In the genomic region with DNA sequence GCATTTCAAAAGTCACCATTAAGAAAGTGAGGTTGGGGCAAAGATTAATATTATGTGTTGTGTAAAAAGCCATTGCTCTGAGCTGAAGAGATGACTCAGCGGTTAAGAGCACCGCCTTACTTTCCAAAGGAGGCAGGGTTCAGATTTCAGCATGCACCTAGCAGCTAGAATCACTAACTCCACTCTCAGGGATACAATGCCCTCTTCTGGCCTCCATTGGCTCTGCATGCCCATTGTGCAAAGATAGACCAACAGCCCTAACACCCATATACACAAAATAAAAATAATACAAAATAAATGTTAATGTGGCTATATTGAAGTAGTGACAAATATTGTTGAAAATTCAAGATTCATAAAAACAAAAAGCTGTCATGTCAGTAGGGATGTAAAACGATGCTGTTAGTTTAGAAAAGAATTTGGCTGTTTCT, we compare ENCODE assay signal across 9 mouse cellular contexts. TPM values are rescaled to one million over a fixed set of nuclear protein-coding genes. Genes with fewer than 3 reads are reported as not detected.
DNase-seq lines count a peak whose midpoint lies in the region; ATAC-seq and TF ChIP-seq lines count a peak whose summit lies in the region.
"Had no signal": no experiment of that assay in that cellular context is flagged by ENCODE, and none has a peak within 500 bp of the region (broad histone marks: within the 10 kb centered on the region; RNA-seq: fewer than 3 reads in every experiment).

No protein-coding gene starts in this region.

- H3K27ac ChIP-seq in CH12.LX (ENCODE audit: insufficient read depth, low read depth), result no peak overlapping the region
- H3K27ac ChIP-seq in layer of hippocampus, adult 2 months, result no peak overlapping the region

- TF ChIP-seq CTCF in CH12.LX (conservative IDR thresholded peaks at IDR 0.05 in 1 of 2, IDR thresholded peaks at IDR 0.05 in 1 of 2; ENCODE audit: low read depth in 2 of 2, low read length in 2 of 2), result peak; percentile 77 to 86
- TF ChIP-seq CTCF in layer of hippocampus, adult 2 months (conservative IDR thresholded peaks at IDR 0.05), result peak; percentile 94

- 0 out of 2 replicates have a peak, but pooled peaks have one; percentile 16 for TF ChIP-seq EP300 in CH12.LX (IDR thresholded peaks at IDR 0.05; ENCODE audit: low read length)

- peaks cover 3 to 16% of the 10 kb centered on the region in 2 experiments for H3K36me3 ChIP-seq in CH12.LX (replicated peaks in 1 of 2; ENCODE audit: control insufficient read depth in 1 of 2, insufficient read depth in 1 of 2, low read length in 1 of 2)

- H3K27me3 ChIP-seq in CH12.LX (replicated peaks), result peaks cover 7% of the 10 kb centered on the region

- H3K4me3 ChIP-seq in CH12.LX (replicated peaks in 1 of 3; ENCODE audit: low read depth in 2 of 3, low read length in 2 of 3, poor library complexity in 1 of 3), result no peak overlapping the region
- H3K4me3 ChIP-seq in layer of hippocampus, adult 2 months, result no peak overlapping the region
- H3K4me3 ChIP-seq: liver, embryonic 15.5 days had no signal

- no peaks in the 10 kb centered on the region for H3K9me3 ChIP-seq in CH12.LX (replicated peaks; ENCODE audit: low read length)
- H3K9me3 ChIP-seq: liver, embryonic 15.5 days had no signal

- dilution Hi-C loops in CH12.LX (cut with MboI; ENCODE audit: extremely low pct_ligation_motif_present, extremely low pct_unique_long_range_greater_than_20kb, low sequenced_read_pairs), result no loop called here

- TF ChIP-seq POLR2A in CH12.LX (IDR thresholded peaks at IDR 0.05; ENCODE audit: low read depth, low read length), result peak; percentile 82

- peaks cover 0 to 26% of the 10 kb centered on the region in 2 experiments; a peak in 2 of 4 replicates for H3K4me1 ChIP-seq in CH12.LX (ENCODE audit: control insufficient read depth in 1 of 2, insufficient read depth in 2 of 2)

- peak; percentile 93 for DNase-seq in CH12.LX (ENCODE audit: extremely low read depth)
- peak; percentile 64 to 84 for DNase-seq in heart, adult 9 months (ENCODE audit: low spot score in 2 of 2)
- peak; percentile 59 to 70 for DNase-seq in layer of hippocampus, adult 2 months (ENCODE audit: low spot score in 2 of 2)
- peak; percentile 81 for DNase-seq in lung, postnatal 14 days
- DNase-seq in right cerebral cortex, postnatal 36 days (ENCODE audit: low spot score in 2 of 2), result peak; percentile 21 to 32
- peak; percentile 75 to 83 for DNase-seq in urinary bladder, postnatal 36 days (ENCODE audit: low spot score in 2 of 2)

- in situ Hi-C loops in CH12.LX (cut with MboI; ENCODE audit: low pct_ligation_motif_present, low pct_unique_long_range_greater_than_20kb, low sequenced_read_pairs), result no loop called here

- ATAC-seq in activated CD4-positive, CD25-positive, alpha-beta regulatory T cell, adult 4 months, result peak; percentile 51
- peak; percentile 78 for ATAC-seq in common myeloid progenitor, adult 5-6 weeks (replicated peaks; ENCODE audit: low read depth, poor library complexity, severe bottlenecking)

- H3K4me2 ChIP-seq in CH12.LX (ENCODE audit: insufficient read depth, low read depth, poor library complexity, severe bottlenecking), result no peak overlapping the region

- H3K9ac ChIP-seq in CH12.LX (ENCODE audit: insufficient read depth, low read depth), result no peak overlapping the region

- peaks cover 31% of the 10 kb centered on the region for H3K79me2 ChIP-seq in CH12.LX (replicated peaks; ENCODE audit: control insufficient read depth, extremely low read depth, insufficient read depth, poor library complexity, severe bottlenecking)

- peak; percentile 80 for TF ChIP-seq RAD21 in CH12.LX (IDR thresholded peaks at IDR 0.05; ENCODE audit: low read depth, low read length)

TF ChIP-seq in CH12.LX, 34 proteins besides CTCF, POLR2A, EP300 and RAD21 (continues in another document):
- peak; percentile 33; the same call in 1 of the 2 replicates for TF ChIP-seq TCF12 (IDR thresholded peaks at IDR 0.05; ENCODE audit: low read depth, low read length)
- TF ChIP-seq CHD1 (IDR thresholded peaks at IDR 0.05; ENCODE audit: low read depth, low read length), result no peak
- TF ChIP-seq SIN3A (IDR thresholded peaks at IDR 0.05; ENCODE audit: low read length), result no peak
- TF ChIP-seq SMC3 (IDR thresholded peaks at IDR 0.05; ENCODE audit: low read depth, low read length), result peak; percentile 77
- 0 out of 2 replicates have a peak, but pooled peaks have one; percentile 4 for TF ChIP-seq JUN (IDR thresholded peaks at IDR 0.05; ENCODE audit: insufficient read depth, low read depth, low read length)
- TF ChIP-seq KAT2A (IDR thresholded peaks at IDR 0.05; ENCODE audit: insufficient replicate concordance, low read length), result no peak
- TF ChIP-seq MAFK (IDR thresholded peaks at IDR 0.05; ENCODE audit: insufficient replicate concordance, low read length), result peak; percentile 97
- no peak for TF ChIP-seq CHD2 (IDR thresholded peaks at IDR 0.05; ENCODE audit: low read length)
- TF ChIP-seq ZKSCAN1 (IDR thresholded peaks at IDR 0.05; ENCODE audit: borderline replicate concordance, low read depth, low read length), result no peak
- TF ChIP-seq MYC (IDR thresholded peaks at IDR 0.05; ENCODE audit: low read depth, low read length), result peak; percentile 84
- TF ChIP-seq UBTF (IDR thresholded peaks at IDR 0.05; ENCODE audit: low read depth, low read length), result no peak
- TF ChIP-seq ELF1 (IDR thresholded peaks at IDR 0.05; ENCODE audit: low read depth, low read length), result no peak
- peak; percentile 56; the same call in 1 of the 2 replicates for TF ChIP-seq POLR2AphosphoS2 (IDR thresholded peaks at IDR 0.05; ENCODE audit: low read depth, low read length)
- no peak for TF ChIP-seq ZC3H11A (IDR thresholded peaks at IDR 0.05; ENCODE audit: low read depth, low read length)
- TF ChIP-seq USF1 (IDR thresholded peaks at IDR 0.05; ENCODE audit: low read depth, low read length), result no peak
- no peak for TF ChIP-seq PAX5 (IDR thresholded peaks at IDR 0.05; ENCODE audit: low read length)
- TF ChIP-seq MEF2A (IDR thresholded peaks at IDR 0.05; ENCODE audit: borderline replicate concordance, low read depth, low read length), result peak; percentile 32; the same call in 1 of the 2 replicates
- TF ChIP-seq MAX (IDR thresholded peaks at IDR 0.05; ENCODE audit: low read length), result 0 out of 2 replicates have a peak, but pooled peaks have one; percentile 48
- TF ChIP-seq MXI1 (IDR thresholded peaks at IDR 0.05; ENCODE audit: low read depth, low read length), result peak; percentile 62; the same call in 1 of the 2 replicates
- no peak for TF ChIP-seq ZNF384 (IDR thresholded peaks at IDR 0.05; ENCODE audit: low read depth, low read length)
- TF ChIP-seq USF2 (conservative IDR thresholded peaks at IDR 0.05; ENCODE audit: low read depth, low read length), result no peak
- TF ChIP-seq JUND (conservative IDR thresholded peaks at IDR 0.05; ENCODE audit: low read depth, low read length), result peak; percentile 70; the same call in 1 of the 2 replicates
- TF ChIP-seq E2F4 (IDR thresholded peaks at IDR 0.05; ENCODE audit: insufficient replicate concordance, low read depth, low read length), result 0 out of 2 replicates have a peak, but pooled peaks have one; percentile 51
- TF ChIP-seq NRF1 (IDR thresholded peaks at IDR 0.05; ENCODE audit: low read depth, low read length), result no peak
- peak; percentile 62 for TF ChIP-seq HCFC1 (IDR thresholded peaks at IDR 0.05; ENCODE audit: low read depth, low read length)
- TF ChIP-seq MAZ (IDR thresholded peaks at IDR 0.05; ENCODE audit: low read depth, low read length), result no peak
- no peak; the same call in 1 of the 2 replicates for TF ChIP-seq NELFE (IDR thresholded peaks at IDR 0.05; ENCODE audit: low read depth, low read length)
- TF ChIP-seq BHLHE40 (IDR thresholded peaks at IDR 0.05; ENCODE audit: low read depth, low read length), result no peak
- TF ChIP-seq TBP (conservative IDR thresholded peaks at IDR 0.05; ENCODE audit: low read depth, low read length), result peak; percentile 98

RNA-seq across cellular contexts. Expression of a gene that starts 1.4 kb away (rescaled TPM):
- total RNA-seq in CH12.LX (2012; rRNA removed) (18.2 and 20.7 TPM in 2 replicates), CH12.LX (2014; rRNA removed) (13.3 and 14.6 TPM in 2 replicates)
- 25.4 and 28.3 TPM in 2 replicates for polyA plus RNA-seq in CH12.LX (2012; ENCODE audit: insufficient read length, low read depth)
- 10 to 100 TPM; 34.0 to 38.4 TPM for polyA plus RNA-seq in activated CD4-positive, CD25-positive, alpha-beta regulatory T cell, adult 4 months (2017; shearing (Covaris generic))
- total RNA-seq in common myeloid progenitor, adult 5-6 weeks (2017), result 33.7 and 52.3 TPM in 2 replicates
- 10 to 100 TPM; 73.0 to 75.2 TPM for total RNA-seq in layer of hippocampus, adult 2 months (2021)

RNA-seq across cellular contexts. Expression of a gene that starts 13.4 kb away (rescaled TPM):
- total RNA-seq in CH12.LX (2012; rRNA removed) (11.2 and 12.7 TPM in 2 replicates), CH12.LX (2014; rRNA removed) (1.3 and 1.7 TPM in 2 replicates)
- polyA plus RNA-seq in CH12.LX (2012; ENCODE audit: insufficient read length, low read depth), result 2.2 and 2.9 TPM in 2 replicates
- polyA plus RNA-seq in activated CD4-positive, CD25-positive, alpha-beta regulatory T cell, adult 4 months (2017; shearing (Covaris generic)), result 1,000 to 10,000 TPM; 1,430 to 1,870 TPM
- 1.4 TPM in 1 of 2 replicates, not detected in the other for total RNA-seq in common myeloid progenitor, adult 5-6 weeks (2017)
- total RNA-seq in layer of hippocampus, adult 2 months (2021), result not detected

RNA-seq across cellular contexts. Expression of a gene that starts 14.8 kb away (rescaled TPM):
- 5.2 and 5.5 TPM in 2 replicates for total RNA-seq in CH12.LX (2012; rRNA removed)
- 0.27 TPM in 1 of 2 replicates, not detected in the other for total RNA-seq in CH12.LX (2014; rRNA removed)
- polyA plus RNA-seq in CH12.LX (2012; ENCODE audit: insufficient read length, low read depth), result 2.6 and 2.7 TPM in 2 replicates
- 1,000 to 10,000 TPM in 1 of 2 experiments, 100 to 1,000 TPM in 1; 682 to 1,081 TPM for polyA plus RNA-seq in activated CD4-positive, CD25-positive, alpha-beta regulatory T cell, adult 4 months (2017; shearing (Covaris generic))
- 0.05 TPM in 1 of 2 replicates, not detected in the other for total RNA-seq in common myeloid progenitor, adult 5-6 weeks (2017)
- total RNA-seq in layer of hippocampus, adult 2 months (2021), result not detected

RNA-seq across cellular contexts. Expression of a gene that starts 42.6 kb away (rescaled TPM):
- not detected in 2 replicates for total RNA-seq in CH12.LX (2012; rRNA removed)
- total RNA-seq in CH12.LX (2014; rRNA removed), result not detected in 2 replicates
- not detected in 2 replicates for polyA plus RNA-seq in CH12.LX (2012; ENCODE audit: insufficient read length, low read depth)
- 1,000 to 10,000 TPM in 1 of 2 experiments, 100 to 1,000 TPM in 1; 791 to 1,491 TPM for polyA plus RNA-seq in activated CD4-positive, CD25-positive, alpha-beta regulatory T cell, adult 4 months (2017; shearing (Covaris generic))
- not detected in 2 replicates for total RNA-seq in common myeloid progenitor, adult 5-6 weeks (2017)
- total RNA-seq in layer of hippocampus, adult 2 months (2021), result not detected
- polyA plus RNA-seq: liver, embryonic 15.5 days had no signal

RNA-seq across cellular contexts. Expression of a gene that starts 46.3 kb away (rescaled TPM):
- total RNA-seq in CH12.LX (2012; rRNA removed), result 490 and 550 TPM in 2 replicates
- total RNA-seq in CH12.LX (2014; rRNA removed), result 689 and 720 TPM in 2 replicates
- 277 and 311 TPM in 2 replicates for polyA plus RNA-seq in CH12.LX (2012; ENCODE audit: insufficient read length, low read depth)
- polyA plus RNA-seq in activated CD4-positive, CD25-positive, alpha-beta regulatory T cell, adult 4 months (2017; shearing (Covaris generic)), result 100 to 1,000 TPM; 538 to 670 TPM
- 118 and 199 TPM in 2 replicates for total RNA-seq in common myeloid progenitor, adult 5-6 weeks (2017)
- total RNA-seq in layer of hippocampus, adult 2 months (2021), result 100 to 1,000 TPM; 309 to 349 TPM

Comparison
In these comparisons a context has a peak if more than half of its experiments do, and no peak if none do; other contexts are left out.
1. DNase-seq: peak in every context shown above with its lines; median percentile 93 in CH12.LX; 81 in lung, postnatal 14 days; 79 in urinary bladder, postnatal 36 days; 74 in heart, adult 9 months; 64 in layer of hippocampus, adult 2 months; 26 in right cerebral cortex, postnatal 36 days.